Mouse (Mus musculus) brown adipose tissue, adult 24 weeks (tissue): ENCODE results near the gene Epha4. TPM values are rescaled to one million over a fixed set of nuclear protein-coding genes. Genes with fewer than 3 reads are reported as not detected.

ENCODE experiments used
- H3K27ac ChIP-seq: fragments of 200-500 bp; replicated peaks from 2 replicates; pipeline ENCODE4 v1.5.1; 2012; ENCODE audit warnings: low read depth, mild to moderate bottlenecking, low read length
- H3K4me1 ChIP-seq: fragments of 200-500 bp; 2 replicates; pipeline ENCODE4 v1.6.1; 2012; ENCODE audit warnings: low read length, mixed read lengths; ENCODE audit not compliant: control insufficient read depth, insufficient read depth, insufficient read length
- H3K4me3 ChIP-seq: fragments of 200-500 bp; 2 replicates; pipeline ENCODE4 v1.5.1; 2012; ENCODE audit warnings: low read depth, mild to moderate bottlenecking, low read length, moderate library complexity; ENCODE audit not compliant: insufficient read depth
- polyA plus RNA-seq: library from polyadenylated mRNA; stranded (reverse); fragments of >200 nt; gene quantifications from 2 replicates; pipeline ENCODE4 v1.2.4, GENCODE M21; 2012; ENCODE audit not compliant: missing spikeins, insufficient read depth, insufficient read length

Epha4 gene
- polyA plus RNA-seq, 1 experiment: 0.59 TPM

GRCm38 (mm10) chr1:77502554-77503119 is 12.3 kb downstream of the Epha4 start:
- Histone ChIP-seq H3K4me1 (no peaks in the 10 kb centered on the region), H3K27ac (no peak overlapping the region), H3K4me3 (no peak overlapping the region)

- no peak overlapping the region for H3K4me3 ChIP-seq
- no peaks in the 10 kb centered on the region for H3K4me1 ChIP-seq
- H3K27ac ChIP-seq: no peak overlapping the region
Observed at GRCm38 (mm10) chr1:77501363-77501933, 13.4 kb downstream of the Epha4 start.

- Histone ChIP-seq H3K4me3 (no peak overlapping the region), H3K27ac (no peak overlapping the region), H3K4me1 (no peaks in the 10 kb centered on the region)
Observed at GRCm38 (mm10) chr1:77497506-77497905, 17.4 kb downstream of the Epha4 start.

GRCm38 (mm10) chr1:77496468-77497181 is 18.3 kb downstream of the Epha4 start:
- Histone ChIP-seq H3K4me1 (no peaks in the 10 kb centered on the region), H3K27ac (no peak overlapping the region), H3K4me3 (no peak overlapping the region)

GRCm38 (mm10) chr1:77495790-77496158 is 19.1 kb downstream of the Epha4 start:
- Histone ChIP-seq H3K27ac (no peak overlapping the region), H3K4me1 (no peaks in the 10 kb centered on the region), H3K4me3 (no peak overlapping the region)

GRCm38 (mm10) chr1:77495030-77495789 is 19.7 kb downstream of the Epha4 start:
- Histone ChIP-seq H3K27ac (no peak overlapping the region), H3K4me1 (no peaks in the 10 kb centered on the region), H3K4me3 (no peak overlapping the region)

GRCm38 (mm10) chr1:77493841-77494635 is 20.9 kb downstream of the Epha4 start:
- Histone ChIP-seq H3K27ac (no peak overlapping the region), H3K4me1 (no peaks in the 10 kb centered on the region), H3K4me3 (no peak overlapping the region)

- Histone ChIP-seq H3K4me1 (no peaks in the 10 kb centered on the region), H3K4me3 (no peak overlapping the region), H3K27ac (no peak overlapping the region)
Observed at GRCm38 (mm10) chr1:77490166-77490565, 24.7 kb downstream of the Epha4 start.

- Histone ChIP-seq H3K4me1 (no peaks in the 10 kb centered on the region), H3K27ac (no peak overlapping the region), H3K4me3 (no peak overlapping the region)
Observed at GRCm38 (mm10) chr1:77489387-77489786, 25.5 kb downstream of the Epha4 start.

- no peak overlapping the region for H3K27ac ChIP-seq
- no peak overlapping the region for H3K4me3 ChIP-seq
- H3K4me1 ChIP-seq: no peaks in the 10 kb centered on the region
Observed at GRCm38 (mm10) chr1:77487856-77488462, 26.9 kb downstream of the Epha4 start.

GRCm38 (mm10) chr1:77484766-77485596 is 29.9 kb downstream of the Epha4 start:
- Histone ChIP-seq H3K4me1 (no peaks in the 10 kb centered on the region), H3K27ac (no peak overlapping the region), H3K4me3 (no peak overlapping the region)

GRCm38 (mm10) chr1:77475808-77476413 is 39.0 kb downstream of the Epha4 start:
- H3K27ac ChIP-seq: no peak overlapping the region

GRCm38 (mm10) chr1:77473446-77474376 is 41.2 kb downstream of the Epha4 start:
- 0 out of 2 replicates have a peak, but pooled peaks cover 2% of the 10 kb centered on the region for H3K4me1 ChIP-seq
- H3K4me3 ChIP-seq: no peak overlapping the region
- no peak overlapping the region for H3K27ac ChIP-seq

More at GRCm38 (mm10) chr1:77475808-77476413, 39.0 kb downstream of the Epha4 start:
- Histone ChIP-seq H3K4me3 (no peak overlapping the region), H3K4me1 (no peaks in the 10 kb centered on the region)
